Mouse (Mus musculus) liver, adult 2 months (tissue): ENCODE measurements around the gene Prr12. TPM values are rescaled to one million over a fixed set of nuclear protein-coding genes. Genes with fewer than 3 reads are reported as not detected.

ENCODE experiments used
- DNase-seq: peaks from one replicate; pipeline ENCODE4 v3.0.0-alpha.2; 2011; ENCODE audit warnings: low read depth, low spot score; ENCODE audit errors: extremely low read depth
- H3K27ac ChIP-seq: fragments of 200-500 bp; replicated peaks from 2 replicates; pipeline ENCODE4 v1.5.1; 2012; ENCODE audit warnings: low read depth, mild to moderate bottlenecking, control low read depth, inconsistent platforms, low read length; ENCODE audit not compliant: insufficient read depth
- H3K27me3 ChIP-seq: fragments of 200-500 bp; 2 replicates; pipeline ENCODE4 v1.6.1; 2012; ENCODE audit warnings: mild to moderate bottlenecking, moderate library complexity, low read length, inconsistent platforms; ENCODE audit not compliant: control insufficient read depth, insufficient read depth
- H3K36me3 ChIP-seq: fragments of 200-500 bp; 2 replicates; pipeline ENCODE4 v1.6.1; 2012; ENCODE audit warnings: low read length, inconsistent platforms; ENCODE audit not compliant: control insufficient read depth, insufficient read depth
- H3K4me1 ChIP-seq: fragments of 200-500 bp; 2 replicates; pipeline ENCODE4 v1.6.1; 2011; ENCODE audit warnings: low read length; ENCODE audit not compliant: control insufficient read depth, insufficient read depth
- H3K4me3 ChIP-seq: fragments of 200-500 bp; 2 replicates; pipeline ENCODE4 v1.5.1; 2011; ENCODE audit warnings: low read depth, mild to moderate bottlenecking, control low read depth, low read length, moderate library complexity; ENCODE audit not compliant: insufficient read depth
- H3K79me2 ChIP-seq: fragments of 200-500 bp; 2 replicates; pipeline ENCODE4 v1.6.1; 2012; ENCODE audit warnings: inconsistent platforms, mild to moderate bottlenecking, low read length, moderate library complexity; ENCODE audit not compliant: control insufficient read depth, insufficient read depth
- H3K9ac ChIP-seq: fragments of 200-500 bp; 2 replicates; pipeline ENCODE4 v1.6.1; 2012; ENCODE audit warnings: low read depth, mild to moderate bottlenecking, control low read depth, inconsistent platforms, low read length
- CTCF ChIP-seq: fragments of 200-500 bp; IDR thresholded peaks from 2 replicates; pipeline ENCODE4 v1.5.1; 2011; ENCODE audit warnings: low read depth, low read length, control low read depth
- POLR2A ChIP-seq: fragments of 200-500 bp; IDR thresholded peaks from 2 replicates; pipeline ENCODE4 v1.6.1; 2011; ENCODE audit warnings: low read length, control low read depth; ENCODE audit not compliant: insufficient read depth; ENCODE audit errors: extremely low read depth
- WGBS: fragments of 180-500 bp; shearing (Covaris S2); methylation state at CpG from one replicate; pipeline ENCODE4 v1.1.7; 2018; 5-methylcytosine and 5-hydroxymethylcytosine counted together
- polyA plus RNA-seq: library from polyadenylated mRNA; depleted of rRNA; stranded (reverse); fragments of >200 nt; gene quantifications from 2 replicates; pipeline ENCODE4 v1.2.3, GENCODE M21; 2012
- total RNA-seq: library from RNA; depleted of rRNA; stranded (reverse); fragments of >200 nt; gene quantifications from 2 replicates; pipeline ENCODE4 v1.2.3, GENCODE M21; 2014

Gene Prr12
- total and polyA plus RNA-seq, 2 experiments, result 1.2 to 3.7 TPM

GRCm38 (mm10) chr7:45058607-45059571 lies 6.2 kb upstream of the Prr12 start:
- 90% methylated on average over 10 of the region's 10 CpGs for WGBS
- peaks cover 7% of the 10 kb centered on the region for H3K4me1 ChIP-seq
- H3K79me2 ChIP-seq, result peaks cover 1% of the 10 kb centered on the region
- TF ChIP-seq CTCF (no peak), POLR2A (no peak)
- H3K9ac ChIP-seq, result no peak overlapping the region
- no peak overlapping the region for H3K4me3 ChIP-seq
- no peaks in the 10 kb centered on the region for H3K27me3 ChIP-seq
- H3K36me3 ChIP-seq, result no peaks in the 10 kb centered on the region
- no peak overlapping the region for H3K27ac ChIP-seq
- DNase-seq, result no peak

DNA sequence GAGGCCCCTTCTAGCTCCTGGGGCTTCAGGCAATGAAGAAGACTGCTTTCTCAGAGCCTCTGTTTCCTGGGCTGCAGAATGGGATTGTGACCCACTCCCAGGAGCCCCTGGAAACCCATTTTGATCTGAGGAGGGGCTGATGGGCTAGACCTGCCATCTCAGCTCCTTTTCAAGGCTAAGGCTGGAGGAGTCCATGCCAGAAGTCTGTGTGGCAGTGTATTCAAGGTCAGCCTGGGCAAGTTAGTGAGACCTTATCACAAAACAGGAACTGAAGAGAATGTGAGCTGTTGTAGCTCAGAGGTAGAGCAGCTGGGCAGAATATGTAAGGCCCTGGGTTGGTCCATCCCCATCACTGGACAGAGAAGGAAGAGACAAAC lies 4.3 kb upstream of the Prr12 start:
- H3K27me3 ChIP-seq, result no peaks in the 10 kb centered on the region
- H3K4me3 ChIP-seq, result no peak overlapping the region
- H3K79me2 ChIP-seq, result peaks cover 3% of the 10 kb centered on the region; the same call in 1 of the 2 replicates
- no peak for TF ChIP-seq CTCF
- TF ChIP-seq POLR2A, result no peak
- H3K4me1 ChIP-seq, result peaks cover 6% of the 10 kb centered on the region
- H3K27ac ChIP-seq, result no peak overlapping the region
- no peak overlapping the region for H3K9ac ChIP-seq
- no peaks in the 10 kb centered on the region for H3K36me3 ChIP-seq
- DNase-seq, result no peak

GRCm38 (mm10) chr7:45056329-45056971 lies 3.8 kb upstream of the Prr12 start:
- Histone ChIP-seq H3K36me3 (no peaks in the 10 kb centered on the region), H3K4me1 (peaks cover 11% of the 10 kb centered on the region), H3K9ac (no peak overlapping the region), H3K27ac (no peak overlapping the region), H3K4me3 (no peak overlapping the region), H3K27me3 (no peaks in the 10 kb centered on the region), H3K79me2 (peaks cover 6% of the 10 kb centered on the region; the same call in 1 of the 2 replicates)
- WGBS, result 82% methylated on average over 14 of the region's 14 CpGs
- DNase-seq, result no peak
- TF ChIP-seq POLR2A (no peak), CTCF (no peak)

- peak overlapping the region; percentile 68 for H3K4me3 ChIP-seq
- peaks cover 10% of the 10 kb centered on the region for H3K4me1 ChIP-seq
- H3K27me3 ChIP-seq, result no peaks in the 10 kb centered on the region
- TF ChIP-seq POLR2A (peak; percentile 93), CTCF (no peak)
- peaks cover 6% of the 10 kb centered on the region; the same call in 1 of the 2 replicates for H3K79me2 ChIP-seq
- peak overlapping the region; percentile 78 for H3K9ac ChIP-seq
- peak overlapping the region; percentile 84 for H3K27ac ChIP-seq
- H3K36me3 ChIP-seq, result no peaks in the 10 kb centered on the region
- 1% methylated on average over 33 of the region's 33 CpGs for WGBS
- peak; percentile 99 for DNase-seq
Measured at GRCm38 (mm10) chr7:45053931-45054510, 1.3 kb upstream of the Prr12 start.

- H3K27ac ChIP-seq, result peak overlapping the region; percentile 84
- H3K27me3 ChIP-seq, result no peaks in the 10 kb centered on the region
- DNase-seq, result peak; percentile 57
- peak overlapping the region; percentile 68 for H3K4me3 ChIP-seq
- no peak for TF ChIP-seq CTCF
- TF ChIP-seq POLR2A, result no peak
- H3K9ac ChIP-seq, result peak overlapping the region; percentile 95
- H3K36me3 ChIP-seq, result no peaks in the 10 kb centered on the region
- WGBS, result 1% methylated on average over 52 of the region's 59 CpGs
- peaks cover 10% of the 10 kb centered on the region; the same call in 1 of the 2 replicates for H3K79me2 ChIP-seq
- peaks cover 10% of the 10 kb centered on the region for H3K4me1 ChIP-seq
Measured at GRCm38 (mm10) chr7:45053117-45053930, 643 bp upstream of the Prr12 start.
